Mouse (Mus musculus): Measurements from ENCODE around the gene Rcor1.

- no peak for TF ChIP-seq POLR2A (IDR thresholded peaks at IDR 0.05; ENCODE audit: borderline replicate concordance, control insufficient read depth, low read depth, low read length)
- TF ChIP-seq CTCF (IDR thresholded peaks at IDR 0.05; ENCODE audit: control insufficient read depth, insufficient read depth, low read length) = no peak
These were observed 26.2 kb downstream of the Rcor1 start for GRCm38 (mm10) chr12:111065330-111065729.

Data from bone marrow, adult 2 months (tissue).